Mouse (Mus musculus) neural tube, embryonic 10.5 days (tissue): ENCODE measurements around the gene Plekhb2.
A peak's percentile ranks its signal among the peaks of the same experiment; 100 is the strongest.

Source experiments
- DNase-seq: peaks from one replicate; pipeline ENCODE4 v3.0.0-alpha.2; 2017; ENCODE audit warnings: low spot score; ENCODE audit errors: extremely low spot score

Plekhb2 gene

GRCm38 (mm10) chr1:34831381-34831780, 18.4 kb upstream of the Plekhb2 start:
- DNase-seq = no peak

- DNase-seq = no peak
These were observed 14.9 kb upstream of the Plekhb2 start for GRCm38 (mm10) chr1:34834904-34835303.

GRCm38 (mm10) chr1:34837951-34838689, 11.7 kb upstream of the Plekhb2 start:
- no peak for DNase-seq

- DNase-seq = no peak
These were observed 10.5 kb upstream of the Plekhb2 start for GRCm38 (mm10) chr1:34839241-34839640.

GRCm38 (mm10) chr1:34841709-34842388, 7.9 kb upstream of the Plekhb2 start:
- DNase-seq = peak; percentile 22

- peak; percentile 78 for DNase-seq
These were observed 7.4 kb upstream of the Plekhb2 start for GRCm38 (mm10) chr1:34842389-34842861.

- DNase-seq = peak; percentile 92
These were observed 6.7 kb upstream of the Plekhb2 start, which contains the start of gene Fam168b for GRCm38 (mm10) chr1:34842887-34843618. Gene Fam168b (minus strand): TSS chr1:34843065.

- no peak for DNase-seq
These were observed 2.7 kb upstream of the Plekhb2 start for GRCm38 (mm10) chr1:34847070-34847469.

- DNase-seq = peak; percentile 24
These were observed 764 bp downstream of the Plekhb2 start for GRCm38 (mm10) chr1:34850343-34851136.

GRCm38 (mm10) chr1:34851562-34851961, 1.8 kb downstream of the Plekhb2 start:
- DNase-seq = no peak

GRCm38 (mm10) chr1:34852116-34852878, 2.5 kb downstream of the Plekhb2 start:
- no peak for DNase-seq

GRCm38 (mm10) chr1:34853786-34854185, 4.0 kb downstream of the Plekhb2 start:
- DNase-seq = no peak

GRCm38 (mm10) chr1:34855056-34855739, 5.4 kb downstream of the Plekhb2 start:
- DNase-seq = no peak

GRCm38 (mm10) chr1:34858671-34859070, 8.9 kb downstream of the Plekhb2 start:
- DNase-seq = no peak

GRCm38 (mm10) chr1:34859761-34860160, 10.0 kb downstream of the Plekhb2 start:
- DNase-seq = no peak

- DNase-seq = no peak
These were observed 10.4 kb downstream of the Plekhb2 start for GRCm38 (mm10) chr1:34860205-34860604.

- DNase-seq = no peak
These were observed 13.1 kb downstream of the Plekhb2 start for GRCm38 (mm10) chr1:34862877-34863276.

- no peak for DNase-seq
These were observed 13.5 kb downstream of the Plekhb2 start for GRCm38 (mm10) chr1:34863323-34863722.

- DNase-seq = no peak
These were observed 14.5 kb downstream of the Plekhb2 start for GRCm38 (mm10) chr1:34864243-34864642.

- DNase-seq = no peak
These were observed 16.1 kb downstream of the Plekhb2 start for GRCm38 (mm10) chr1:34865866-34866265.
